Mouse (Mus musculus): Measurements from ENCODE around the gene Ttc6.

DNA sequence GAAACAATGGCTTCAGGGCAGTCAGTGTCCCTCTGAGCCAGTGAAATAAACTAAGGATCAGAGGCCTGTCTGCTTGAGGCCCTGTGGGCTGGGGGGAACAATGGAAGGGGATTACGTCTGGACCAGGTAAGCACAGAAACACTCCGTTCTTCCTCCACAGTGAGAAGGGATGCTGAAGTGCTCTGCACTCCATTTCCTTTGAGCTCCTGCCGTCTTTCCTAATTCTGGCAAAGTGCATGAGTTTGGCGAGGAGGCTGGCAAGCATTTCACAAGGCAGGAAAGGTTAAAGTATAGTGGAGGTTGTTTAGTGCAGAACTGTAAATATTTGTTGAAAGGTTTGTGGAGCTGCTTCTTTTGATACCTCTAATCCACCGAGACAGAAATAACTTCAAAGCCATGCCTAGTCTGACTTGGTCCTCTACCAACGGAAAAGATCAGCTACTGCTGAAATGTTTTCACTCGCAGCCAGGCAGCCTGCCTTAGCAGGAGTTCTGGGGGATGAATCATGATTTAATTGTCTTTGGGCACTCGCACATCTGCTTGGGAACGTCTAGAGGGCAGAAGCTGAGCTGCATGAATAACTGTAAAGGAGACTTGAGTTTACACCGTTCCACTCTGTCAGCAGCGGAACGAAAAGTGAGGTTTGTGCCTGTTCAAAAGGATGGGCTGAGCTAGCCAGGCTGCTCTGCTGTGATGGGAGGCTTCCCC, 212.5 kb downstream of the Ttc6 start:
- TF ChIP-seq POLR2A (IDR thresholded peaks at IDR 0.05; ENCODE audit: extremely low read depth, insufficient read depth, low read length) (no peak), CTCF (IDR thresholded peaks at IDR 0.05; ENCODE audit: low read depth, low read length) (no peak)
